Mouse (Mus musculus) liver, postnatal 0 days (tissue): ENCODE measurements around the gene Gm17545.

ENCODE experiments used
- CTCF ChIP-seq: sonication (generic); IDR thresholded peaks from 2 replicates; pipeline ENCODE4 v1.5.1; 2016; ENCODE audit warnings: antibody characterized with exemption, low read depth
- EP300 ChIP-seq: IDR thresholded peaks from 2 replicates; pipeline ENCODE4 v1.6.1; 2016; ENCODE audit warnings: antibody characterized with exemption, low read depth, mild to moderate bottlenecking

DNA sequence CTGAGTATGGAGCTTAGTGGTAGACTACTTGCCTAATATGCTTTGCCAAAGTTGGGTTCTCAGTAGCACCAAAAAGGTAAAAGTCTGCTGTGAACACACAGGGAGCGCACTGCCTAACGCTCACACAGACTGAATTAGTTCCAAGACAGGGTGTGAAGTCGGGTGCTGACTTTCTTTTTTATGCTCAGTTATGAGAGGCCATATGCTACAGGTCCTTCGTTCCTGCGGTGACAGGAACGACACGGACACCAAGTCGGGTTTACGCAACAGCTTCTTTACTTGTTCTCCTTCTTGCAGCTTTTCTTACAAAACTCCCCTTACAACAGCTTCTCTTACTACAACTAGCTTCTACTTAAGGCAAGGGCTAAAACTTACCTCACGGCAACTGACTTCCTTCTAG is 10.9 kb upstream of the Gm17545 start:
- no peak for TF ChIP-seq CTCF
- TF ChIP-seq EP300: no peak
